Mouse (Mus musculus): ENCODE results near the gene Appl1. TPM values are rescaled to one million over a fixed set of nuclear protein-coding genes. Genes with fewer than 3 reads are reported as not detected.
A peak's percentile ranks its signal among the peaks of the same experiment; 100 is the strongest.
"Not testable (repeated sequence)": the region's sequence is repeated elsewhere in the genome, so short reads cannot be mapped to it uniquely, and the experiment has no call there.

Appl1 gene
- polyA plus RNA-seq, 1 experiment from 2014 or later: 32.7 TPM

GRCm38 (mm10) chr14:26976212-26976611 lies 5.2 kb upstream of the Appl1 start:
- no peak overlapping the region for H3K9ac ChIP-seq (ENCODE audit: low read length)
- 51% methylated on average over 7 of the region's 7 CpGs for WGBS
- no peaks in the 10 kb centered on the region for H3K9me3 ChIP-seq (ENCODE audit: control insufficient read depth, low read length)
- no peaks in the 10 kb centered on the region for H3K36me3 ChIP-seq (ENCODE audit: control insufficient read depth, insufficient read depth, low read length)
- no peaks in the 10 kb centered on the region for H3K27me3 ChIP-seq (ENCODE audit: control insufficient read depth, insufficient read depth, low read length)
- H3K4me1 ChIP-seq (ENCODE audit: control insufficient read depth, insufficient read depth, low read length): 0 out of 2 replicates have a peak, but pooled peaks cover 3% of the 10 kb centered on the region
- H3K27ac ChIP-seq (ENCODE audit: low read depth, low read length): no peak overlapping the region
- H3K4me2 ChIP-seq (ENCODE audit: low read depth): no peak overlapping the region
- DNase-seq (ENCODE audit: low spot score): peak; percentile 61
- ATAC-seq (ENCODE audit: insufficient read depth, low FRiP score, low TSS enrichment): no peak
- no peak overlapping the region for H3K4me3 ChIP-seq (ENCODE audit: low read depth, low read length)

- H3K27me3 ChIP-seq (ENCODE audit: control insufficient read depth, insufficient read depth, low read length): no peaks in the 10 kb centered on the region
- no peaks in the 10 kb centered on the region for H3K9me3 ChIP-seq (ENCODE audit: control insufficient read depth, low read length)
- H3K36me3 ChIP-seq (ENCODE audit: control insufficient read depth, insufficient read depth, low read length): no peaks in the 10 kb centered on the region
- no peak overlapping the region for H3K9ac ChIP-seq (ENCODE audit: low read length)
- H3K4me1 ChIP-seq (ENCODE audit: control insufficient read depth, insufficient read depth, low read length): 0 out of 2 replicates have a peak, but pooled peaks cover 3% of the 10 kb centered on the region
- no peak overlapping the region for H3K27ac ChIP-seq (ENCODE audit: low read depth, low read length)
- no peak overlapping the region for H3K4me2 ChIP-seq (ENCODE audit: low read depth)
- ATAC-seq (ENCODE audit: insufficient read depth, low FRiP score, low TSS enrichment) (no peak), DNase-seq (ENCODE audit: low spot score) (no peak)
- WGBS: 90% methylated on average over 3 of the region's 3 CpGs
- no peak overlapping the region for H3K4me3 ChIP-seq (ENCODE audit: low read depth, low read length)
Observed at GRCm38 (mm10) chr14:26975490-26975889, 4.5 kb upstream of the Appl1 start.

- no peaks in the 10 kb centered on the region for H3K9me3 ChIP-seq (ENCODE audit: control insufficient read depth, low read length)
- peaks cover 8% of the 10 kb centered on the region; the same call in 1 of the 2 replicates for H3K4me1 ChIP-seq (ENCODE audit: control insufficient read depth, insufficient read depth, low read length)
- no peak overlapping the region for H3K4me3 ChIP-seq (ENCODE audit: low read depth, low read length)
- DNase-seq (ENCODE audit: low spot score) (no peak), ATAC-seq (ENCODE audit: insufficient read depth, low FRiP score, low TSS enrichment) (no peak)
- no peak overlapping the region for H3K9ac ChIP-seq (ENCODE audit: low read length)
- no peak overlapping the region for H3K4me2 ChIP-seq (ENCODE audit: low read depth)
- no peaks in the 10 kb centered on the region for H3K36me3 ChIP-seq (ENCODE audit: control insufficient read depth, insufficient read depth, low read length)
- H3K27ac ChIP-seq (ENCODE audit: low read depth, low read length): no peak overlapping the region
- no peaks in the 10 kb centered on the region for H3K27me3 ChIP-seq (ENCODE audit: control insufficient read depth, insufficient read depth, low read length)
- 85% methylated on average over 2 of the region's 2 CpGs for WGBS
Observed at GRCm38 (mm10) chr14:26973089-26973488, 2.1 kb upstream of the Appl1 start.

GRCm38 (mm10) chr14:26970439-26970932 lies 546 bp downstream of the Appl1 start:
- WGBS: under 1% methylated on average over 50 of the region's 53 CpGs
- H3K4me3 ChIP-seq (ENCODE audit: low read depth, low read length): peak overlapping the region; percentile 92
- ATAC-seq (ENCODE audit: insufficient read depth, low FRiP score, low TSS enrichment): peak; percentile 98

GRCm38 (mm10) chr14:26969856-26970407 lies 1.1 kb downstream of the Appl1 start:
- ATAC-seq (ENCODE audit: insufficient read depth, low FRiP score, low TSS enrichment): peak; percentile 84
- no peaks in the 10 kb centered on the region for H3K9me3 ChIP-seq (ENCODE audit: control insufficient read depth, low read length)
- peak overlapping the region; percentile 58 for H3K4me2 ChIP-seq (ENCODE audit: low read depth)
- H3K4me1 ChIP-seq (ENCODE audit: control insufficient read depth, insufficient read depth, low read length): peaks cover 5% of the 10 kb centered on the region; the same call in 1 of the 2 replicates
- DNase-seq (ENCODE audit: low spot score): peak; percentile 74
- no peaks in the 10 kb centered on the region for H3K36me3 ChIP-seq (ENCODE audit: control insufficient read depth, insufficient read depth, low read length)
- H3K4me3 ChIP-seq (ENCODE audit: low read depth, low read length): peak overlapping the region; percentile 92
- WGBS: under 1% methylated on average over 39 of the region's 62 CpGs
- no peaks in the 10 kb centered on the region for H3K27me3 ChIP-seq (ENCODE audit: control insufficient read depth, insufficient read depth, low read length)
- peak overlapping the region; percentile 89 for H3K27ac ChIP-seq (ENCODE audit: low read depth, low read length)
- peak overlapping the region; percentile 88 for H3K9ac ChIP-seq (ENCODE audit: low read length)

More at GRCm38 (mm10) chr14:26970439-26970932, 546 bp downstream of the Appl1 start:
- Histone ChIP-seq H3K27ac (ENCODE audit: low read depth, low read length) (peak overlapping the region; percentile 89), H3K36me3 (ENCODE audit: control insufficient read depth, insufficient read depth, low read length) (no peaks in the 10 kb centered on the region), H3K9me3 (ENCODE audit: control insufficient read depth, low read length) (no peaks in the 10 kb centered on the region), H3K27me3 (ENCODE audit: control insufficient read depth, insufficient read depth, low read length) (no peaks in the 10 kb centered on the region), H3K4me1 (ENCODE audit: control insufficient read depth, insufficient read depth, low read length) (peaks cover 5% of the 10 kb centered on the region; the same call in 1 of the 2 replicates), H3K9ac (ENCODE audit: low read length) (peak overlapping the region; percentile 88), H3K4me2 (ENCODE audit: low read depth) (peak overlapping the region; percentile 58)
- DNase-seq (ENCODE audit: low spot score): peak; percentile 98

- WGBS: 85% methylated on average over 3 of the region's 3 CpGs
- H3K9me3 ChIP-seq (ENCODE audit: control insufficient read depth, low read length): no peaks in the 10 kb centered on the region
Observed at GRCm38 (mm10) chr14:26969164-26969563, 1.9 kb downstream of the Appl1 start.

GRCm38 (mm10) chr14:26960518-26960917 lies 10.5 kb downstream of the Appl1 start:
- no peaks in the 10 kb centered on the region for H3K4me1 ChIP-seq (ENCODE audit: control insufficient read depth, insufficient read depth, low read length)
- WGBS: 83% methylated on average over 1 of the region's 1 CpGs
- no peaks in the 10 kb centered on the region for H3K36me3 ChIP-seq (ENCODE audit: control insufficient read depth, insufficient read depth, low read length)

More at GRCm38 (mm10) chr14:26969164-26969563, 1.9 kb downstream of the Appl1 start:
- Histone ChIP-seq H3K4me1 (ENCODE audit: control insufficient read depth, insufficient read depth, low read length) (peaks cover 5% of the 10 kb centered on the region; the same call in 1 of the 2 replicates), H3K4me2 (ENCODE audit: low read depth) (peak overlapping the region; percentile 58), H3K4me3 (ENCODE audit: low read depth, low read length) (peak overlapping the region; percentile 92), H3K9ac (ENCODE audit: low read length) (no peak overlapping the region), H3K36me3 (ENCODE audit: control insufficient read depth, insufficient read depth, low read length) (no peaks in the 10 kb centered on the region), H3K27me3 (ENCODE audit: control insufficient read depth, insufficient read depth, low read length) (no peaks in the 10 kb centered on the region), H3K27ac (ENCODE audit: low read depth, low read length) (no peak overlapping the region)
- DNase-seq (ENCODE audit: low spot score) (no peak), ATAC-seq (ENCODE audit: insufficient read depth, low FRiP score, low TSS enrichment) (no peak)

GRCm38 (mm10) chr14:26956139-26956538 lies 14.9 kb downstream of the Appl1 start:
- not testable (repeated sequence) for H3K4me1 ChIP-seq (ENCODE audit: control insufficient read depth, insufficient read depth, low read length); H3K9me3 ChIP-seq (ENCODE audit: control insufficient read depth, low read length); H3K4me2 ChIP-seq (ENCODE audit: low read depth); H3K9ac ChIP-seq (ENCODE audit: low read length); ATAC-seq (ENCODE audit: insufficient read depth, low FRiP score, low TSS enrichment); H3K36me3 ChIP-seq (ENCODE audit: control insufficient read depth, insufficient read depth, low read length); H3K27me3 ChIP-seq (ENCODE audit: control insufficient read depth, insufficient read depth, low read length); H3K4me3 ChIP-seq (ENCODE audit: low read depth, low read length); H3K27ac ChIP-seq (ENCODE audit: low read depth, low read length); DNase-seq (ENCODE audit: low spot score)
- WGBS: 49% methylated on average over 2 of the region's 2 CpGs

More at GRCm38 (mm10) chr14:26960518-26960917, 10.5 kb downstream of the Appl1 start:
- Histone ChIP-seq H3K9me3 (ENCODE audit: control insufficient read depth, low read length) (no peaks in the 10 kb centered on the region), H3K27ac (ENCODE audit: low read depth, low read length) (no peak overlapping the region), H3K9ac (ENCODE audit: low read length) (no peak overlapping the region), H3K4me3 (ENCODE audit: low read depth, low read length) (no peak overlapping the region), H3K4me2 (ENCODE audit: low read depth) (no peak overlapping the region), H3K27me3 (ENCODE audit: control insufficient read depth, insufficient read depth, low read length) (no peaks in the 10 kb centered on the region)
- ATAC-seq (ENCODE audit: insufficient read depth, low FRiP score, low TSS enrichment) (no peak), DNase-seq (ENCODE audit: low spot score) (no peak)

GRCm38 (mm10) chr14:26935558-26935957 lies 35.5 kb downstream of the Appl1 start:
- H3K9me3 ChIP-seq (ENCODE audit: control insufficient read depth, low read length): no peaks in the 10 kb centered on the region
- H3K4me1 ChIP-seq (ENCODE audit: control insufficient read depth, insufficient read depth, low read length): no peaks in the 10 kb centered on the region
- H3K9ac ChIP-seq (ENCODE audit: low read length): no peak overlapping the region
- H3K27ac ChIP-seq (ENCODE audit: low read depth, low read length): no peak overlapping the region
- no peak for ATAC-seq (ENCODE audit: insufficient read depth, low FRiP score, low TSS enrichment)
- no peak for DNase-seq (ENCODE audit: low spot score)
- H3K4me2 ChIP-seq (ENCODE audit: low read depth): no peak overlapping the region
- WGBS: 97% methylated on average over 4 of the region's 4 CpGs
- no peaks in the 10 kb centered on the region for H3K27me3 ChIP-seq (ENCODE audit: control insufficient read depth, insufficient read depth, low read length)
- no peaks in the 10 kb centered on the region for H3K36me3 ChIP-seq (ENCODE audit: control insufficient read depth, insufficient read depth, low read length)
- no peak overlapping the region for H3K4me3 ChIP-seq (ENCODE audit: low read depth, low read length)
